Mouse (Mus musculus) urinary bladder, postnatal 4 days (tissue): ENCODE data around the gene Cyp2j7.
"Not testable (repeated sequence)": the region's sequence is repeated elsewhere in the genome, so short reads cannot be mapped to it uniquely, and the experiment has no call there.

Source experiments
- DNase-seq, 2 experiments: peaks; one replicate each; pipeline ENCODE4 v3.0.0; 2021 to 2022; ENCODE audit warnings: low spot score in 2 of 2

Gene Cyp2j7

GRCm38 (mm10) chr4:96236559-96236958 is at the start of gene Cyp2j7:
Gene Cyp2j7 (minus strand): TSS chr4:96236659.
- DNase-seq = no peak

- not testable (repeated sequence) for DNase-seq
Observed at GRCm38 (mm10) chr4:96276896-96277295, 40.4 kb upstream of the Cyp2j7 start.

GRCm38 (mm10) chr4:96273907-96274306 is 37.4 kb upstream of the Cyp2j7 start:
- DNase-seq = no peak

- no peak for DNase-seq
Observed at GRCm38 (mm10) chr4:96196701-96197100, 39.8 kb downstream of the Cyp2j7 start.

- not testable (repeated sequence) for DNase-seq
Observed at GRCm38 (mm10) chr4:96189321-96189720, 47.1 kb downstream of the Cyp2j7 start.

- DNase-seq = not testable (repeated sequence)
Observed at GRCm38 (mm10) chr4:96188671-96189070, 47.8 kb downstream of the Cyp2j7 start.

- DNase-seq = not testable (repeated sequence)
Observed at GRCm38 (mm10) chr4:96188146-96188545, 48.3 kb downstream of the Cyp2j7 start.

GRCm38 (mm10) chr4:96184716-96185115 is 51.7 kb downstream of the Cyp2j7 start:
- DNase-seq = not testable (repeated sequence)

- DNase-seq = no peak
Observed at GRCm38 (mm10) chr4:96162839-96163238, 73.6 kb downstream of the Cyp2j7 start.

GRCm38 (mm10) chr4:96161575-96161974 is 74.9 kb downstream of the Cyp2j7 start:
- no peak for DNase-seq
